Mouse (Mus musculus): ENCODE data around the gene Map3k5. TPM values are rescaled to one million over a fixed set of nuclear protein-coding genes. Genes with fewer than 3 reads are reported as not detected.

The Map3k5 gene
- polyA plus RNA-seq, 1 experiment from 2014 or later = 1.8 TPM

DNA sequence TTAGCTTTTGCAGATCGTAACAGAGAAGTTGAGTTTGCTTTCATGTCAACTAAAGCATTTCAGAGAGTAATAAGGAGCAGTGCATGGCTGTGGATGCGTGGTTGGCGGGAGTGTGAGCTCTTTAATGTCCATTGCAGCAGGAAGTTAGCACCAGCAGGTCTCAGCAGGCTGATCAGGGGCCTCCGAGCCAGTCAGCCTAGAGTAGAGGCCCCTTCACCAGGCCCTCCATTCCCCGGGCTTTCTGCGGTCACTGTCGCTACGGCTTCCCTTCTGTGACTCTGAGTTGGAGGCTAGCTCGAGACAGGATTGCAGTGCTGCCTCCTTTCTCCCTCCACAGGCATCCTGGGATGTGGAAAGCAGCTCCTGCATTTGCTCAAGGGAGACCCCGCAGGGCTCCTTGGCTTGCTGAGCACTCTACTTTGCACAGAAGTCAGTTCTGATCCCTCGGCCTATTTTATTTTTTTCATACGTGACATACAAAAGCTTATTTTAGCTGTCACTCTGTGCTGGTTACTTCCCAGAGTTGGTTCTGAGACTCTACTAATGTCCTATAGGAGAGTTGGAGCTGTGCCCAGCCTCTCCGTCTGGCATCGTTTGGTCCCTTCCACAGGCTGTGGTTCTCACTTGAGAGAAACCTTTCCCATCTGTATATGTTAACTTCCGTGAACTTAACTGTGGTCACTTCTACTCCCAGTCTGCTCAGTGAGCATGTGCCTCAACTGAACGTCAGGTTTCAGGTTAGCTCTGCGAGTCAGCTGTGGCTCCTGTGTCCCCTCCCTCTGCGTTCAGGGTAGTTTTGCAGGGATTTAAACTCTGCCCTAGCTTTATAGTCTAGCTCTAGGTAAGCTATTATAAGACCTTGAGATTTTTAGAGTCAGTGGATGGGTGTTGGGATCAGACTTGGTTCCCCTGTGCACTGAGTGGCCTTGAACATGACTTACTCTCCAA lies 178.0 kb downstream of the Map3k5 start:
- Histone ChIP-seq H3K9ac (no peak overlapping the region), H3K4me1 (replicated peaks; ENCODE audit: control insufficient read depth, insufficient read depth, low read length) (no peaks in the 10 kb centered on the region), H3K4me2 (replicated peaks) (no peak overlapping the region), H3K36me3 (replicated peaks; ENCODE audit: control insufficient read depth, insufficient read depth) (no peaks in the 10 kb centered on the region), H3K9me3 (ENCODE audit: control insufficient read depth, low read length) (no peaks in the 10 kb centered on the region), H3K27ac (no peak overlapping the region), H3K27me3 (ENCODE audit: control insufficient read depth, insufficient read depth, low read length) (no peaks in the 10 kb centered on the region), H3K4me3 (replicated peaks; ENCODE audit: low read length) (no peak overlapping the region)
- WGBS = 81% methylated on average over 18 of the region's 18 CpGs
- no peak for DNase-seq (ENCODE audit: low spot score)
- ATAC-seq (ENCODE audit: low FRiP score) = no peak

DNA sequence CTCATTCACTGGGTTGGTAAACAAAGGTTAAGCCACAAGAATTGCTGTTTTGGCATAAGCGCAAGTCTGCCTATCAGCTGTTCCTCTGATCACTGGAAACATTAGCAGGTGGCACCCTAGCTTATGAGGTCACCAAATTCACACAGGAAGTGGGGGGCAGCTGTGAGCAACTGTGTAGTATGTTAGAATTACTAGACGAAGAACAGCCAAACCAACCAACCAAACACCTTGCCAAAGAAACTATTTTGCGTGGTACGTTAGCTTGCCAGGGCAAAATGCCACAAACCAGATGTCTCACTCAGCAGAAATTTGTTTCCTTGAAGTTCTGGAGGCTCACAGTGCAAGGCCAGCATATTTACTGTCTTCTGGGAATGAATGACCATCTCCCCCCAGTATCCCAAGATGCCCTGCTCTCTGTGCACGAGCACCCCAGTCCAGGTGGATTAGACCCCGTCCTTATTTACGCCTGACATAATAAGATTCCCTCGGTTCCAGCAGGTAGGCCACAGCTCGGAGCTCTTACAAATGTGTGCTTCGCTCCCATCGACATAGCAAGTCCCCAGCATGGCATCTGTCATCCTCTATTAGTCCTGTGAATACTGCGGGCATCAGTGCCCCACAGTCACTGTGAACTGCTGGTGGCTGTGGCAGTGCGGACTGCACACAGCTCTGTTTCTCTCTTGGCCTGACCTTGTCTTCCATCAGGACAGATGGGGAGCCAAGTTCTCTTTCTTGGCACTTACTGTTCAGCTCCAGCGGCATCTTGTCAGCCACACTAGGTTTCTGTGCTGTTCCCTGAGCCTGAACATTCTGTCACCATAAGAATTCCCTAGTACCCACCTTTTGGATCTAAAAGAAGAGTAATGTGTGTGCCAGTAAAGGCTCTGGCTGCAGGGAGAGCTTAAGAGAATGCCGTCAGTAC lies 185.5 kb downstream of the Map3k5 start:
- no peaks in the 10 kb centered on the region for H3K27me3 ChIP-seq (ENCODE audit: control insufficient read depth, insufficient read depth, low read length)
- H3K9me3 ChIP-seq (ENCODE audit: control insufficient read depth, low read length) = no peaks in the 10 kb centered on the region
- no peaks in the 10 kb centered on the region for H3K36me3 ChIP-seq (replicated peaks; ENCODE audit: control insufficient read depth, insufficient read depth)
- WGBS = 89% methylated on average over 15 of the region's 15 CpGs
- DNase-seq (ENCODE audit: low spot score) (no peak), ATAC-seq (ENCODE audit: low FRiP score) (no peak)
- H3K27ac ChIP-seq = no peak overlapping the region
- no peak overlapping the region for H3K4me3 ChIP-seq (replicated peaks; ENCODE audit: low read length)
- no peaks in the 10 kb centered on the region for H3K4me1 ChIP-seq (replicated peaks; ENCODE audit: control insufficient read depth, insufficient read depth, low read length)
- H3K9ac ChIP-seq = no peak overlapping the region
- H3K4me2 ChIP-seq (replicated peaks) = no peak overlapping the region

DNA sequence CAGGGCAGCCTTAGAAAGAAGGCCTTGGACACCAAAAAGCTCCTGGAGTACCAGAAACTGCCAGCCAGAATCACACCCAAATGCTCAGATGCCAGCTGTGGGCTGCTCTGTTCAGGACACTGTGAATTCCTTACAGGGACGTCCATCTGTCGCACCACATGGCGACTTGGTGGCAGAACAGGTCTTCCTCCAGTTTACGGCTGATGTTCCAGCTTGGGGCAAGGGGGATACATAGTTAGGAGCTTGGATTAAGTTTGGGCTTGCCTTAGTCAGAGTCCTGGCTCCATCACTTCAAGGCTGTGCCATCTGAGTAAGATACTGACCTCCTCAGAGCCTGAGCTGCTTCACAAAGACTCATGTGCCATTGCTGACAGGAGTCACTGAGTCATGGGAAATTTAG lies 187.7 kb downstream of the Map3k5 start:
- no peak overlapping the region for H3K27ac ChIP-seq
- no peaks in the 10 kb centered on the region for H3K4me1 ChIP-seq (replicated peaks; ENCODE audit: control insufficient read depth, insufficient read depth, low read length)
- no peaks in the 10 kb centered on the region for H3K9me3 ChIP-seq (ENCODE audit: control insufficient read depth, low read length)
- no peak for ATAC-seq (ENCODE audit: low FRiP score)
- no peak for DNase-seq (ENCODE audit: low spot score)
- no peak overlapping the region for H3K9ac ChIP-seq
- no peak overlapping the region for H3K4me3 ChIP-seq (replicated peaks; ENCODE audit: low read length)
- no peaks in the 10 kb centered on the region for H3K27me3 ChIP-seq (ENCODE audit: control insufficient read depth, insufficient read depth, low read length)
- no peak overlapping the region for H3K4me2 ChIP-seq (replicated peaks)
- no peaks in the 10 kb centered on the region for H3K36me3 ChIP-seq (replicated peaks; ENCODE audit: control insufficient read depth, insufficient read depth)
- WGBS = 80% methylated on average over 4 of the region's 4 CpGs

GRCm38 (mm10) chr10:20123401-20123800 lies 189.1 kb downstream of the Map3k5 start:
- 0 out of 2 replicates have a peak overlapping the region, but pooled peaks have one; percentile 10 for H3K27ac ChIP-seq
- H3K4me2 ChIP-seq (replicated peaks) = no peak overlapping the region
- no peaks in the 10 kb centered on the region for H3K36me3 ChIP-seq (replicated peaks; ENCODE audit: control insufficient read depth, insufficient read depth)
- 35% methylated on average over 9 of the region's 9 CpGs for WGBS
- no peak for DNase-seq (ENCODE audit: low spot score)
- no peak overlapping the region for H3K4me3 ChIP-seq (replicated peaks; ENCODE audit: low read length)
- no peaks in the 10 kb centered on the region for H3K27me3 ChIP-seq (ENCODE audit: control insufficient read depth, insufficient read depth, low read length)
- no peaks in the 10 kb centered on the region for H3K4me1 ChIP-seq (replicated peaks; ENCODE audit: control insufficient read depth, insufficient read depth, low read length)
- no peaks in the 10 kb centered on the region for H3K9me3 ChIP-seq (ENCODE audit: control insufficient read depth, low read length)
- no peak overlapping the region for H3K9ac ChIP-seq
- ATAC-seq (ENCODE audit: low FRiP score) = 0 out of 2 replicates have a peak, but pooled peaks have one; percentile 64

DNA sequence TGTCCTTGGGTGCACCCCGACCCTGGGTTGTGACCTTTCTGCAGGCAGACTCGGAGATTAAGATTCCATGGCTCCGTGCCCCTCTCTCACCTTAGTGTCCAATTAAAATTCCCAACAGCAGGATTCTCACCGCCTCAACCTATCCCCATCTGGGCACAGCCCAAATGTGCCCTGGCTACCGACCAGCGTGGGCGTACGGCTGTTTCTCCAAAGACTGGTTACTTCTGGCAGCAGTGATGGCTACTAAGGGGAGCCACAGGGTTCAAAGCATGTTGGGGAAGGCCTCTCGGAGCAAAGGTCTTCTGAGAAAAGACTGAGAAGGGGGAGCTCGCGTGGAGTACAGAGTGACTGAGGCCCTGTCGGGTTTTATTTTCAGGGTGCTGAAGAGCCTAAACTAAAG lies 190.3 kb downstream of the Map3k5 start:
- no peak for ATAC-seq (ENCODE audit: low FRiP score)
- no peak overlapping the region for H3K4me2 ChIP-seq (replicated peaks)
- H3K27ac ChIP-seq = no peak overlapping the region
- no peaks in the 10 kb centered on the region for H3K4me1 ChIP-seq (replicated peaks; ENCODE audit: control insufficient read depth, insufficient read depth, low read length)
- 83% methylated on average over 12 of the region's 12 CpGs for WGBS
- H3K4me3 ChIP-seq (replicated peaks; ENCODE audit: low read length) = no peak overlapping the region
- no peak for DNase-seq (ENCODE audit: low spot score)
- H3K36me3 ChIP-seq (replicated peaks; ENCODE audit: control insufficient read depth, insufficient read depth) = no peaks in the 10 kb centered on the region
- H3K9me3 ChIP-seq (ENCODE audit: control insufficient read depth, low read length) = no peaks in the 10 kb centered on the region
- no peaks in the 10 kb centered on the region for H3K27me3 ChIP-seq (ENCODE audit: control insufficient read depth, insufficient read depth, low read length)
- H3K9ac ChIP-seq = no peak overlapping the region

GRCm38 (mm10) chr10:20125226-20125625 lies 191.0 kb downstream of the Map3k5 start:
- H3K27ac ChIP-seq = no peak overlapping the region
- H3K27me3 ChIP-seq (ENCODE audit: control insufficient read depth, insufficient read depth, low read length) = no peaks in the 10 kb centered on the region
- H3K9ac ChIP-seq = no peak overlapping the region
- no peaks in the 10 kb centered on the region for H3K9me3 ChIP-seq (ENCODE audit: control insufficient read depth, low read length)
- H3K4me2 ChIP-seq (replicated peaks) = no peak overlapping the region
- 52% methylated on average over 4 of the region's 4 CpGs for WGBS
- ATAC-seq (ENCODE audit: low FRiP score) (peak; percentile 75), DNase-seq (ENCODE audit: low spot score) (peak; percentile 83)
- no peak overlapping the region for H3K4me3 ChIP-seq (replicated peaks; ENCODE audit: low read length)
- H3K4me1 ChIP-seq (replicated peaks; ENCODE audit: control insufficient read depth, insufficient read depth, low read length) = no peaks in the 10 kb centered on the region
- no peaks in the 10 kb centered on the region for H3K36me3 ChIP-seq (replicated peaks; ENCODE audit: control insufficient read depth, insufficient read depth)

DNA sequence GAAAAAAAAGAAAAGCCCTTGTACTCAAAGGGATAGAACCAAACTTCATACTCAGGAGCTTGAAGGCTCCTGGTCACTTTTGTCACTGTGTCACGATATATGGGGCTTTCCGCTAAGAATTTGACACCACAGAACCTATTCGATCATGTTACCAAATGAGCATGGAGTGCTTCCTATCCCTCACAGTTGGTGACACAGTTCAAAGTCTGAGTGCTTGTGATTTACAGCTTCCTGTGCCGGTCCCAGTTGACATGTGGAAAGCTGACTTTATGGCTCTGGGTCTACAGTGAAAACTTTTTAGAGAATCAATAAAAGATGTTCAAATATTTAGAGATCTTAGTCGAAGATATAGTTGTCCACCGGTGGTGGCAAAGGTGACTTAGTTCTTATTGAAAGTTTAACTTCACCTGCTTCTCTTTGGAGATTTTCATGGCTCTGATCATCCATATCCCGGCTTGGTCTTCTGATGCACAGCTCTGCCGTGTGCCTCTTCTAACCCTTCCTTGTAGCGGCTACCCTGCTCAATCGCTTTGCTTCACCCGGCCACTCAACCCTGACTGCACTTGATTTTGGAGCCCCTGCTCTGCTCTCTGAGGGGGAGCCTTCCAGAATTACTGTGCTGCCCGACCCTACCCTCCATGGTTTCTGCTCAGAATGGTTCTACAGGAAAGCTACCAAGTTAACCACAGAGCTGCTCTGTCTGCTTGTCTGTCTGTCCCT lies 198.8 kb downstream of the Map3k5 start:
- Histone ChIP-seq H3K27ac (no peak overlapping the region), H3K9ac (no peak overlapping the region), H3K4me2 (replicated peaks) (no peak overlapping the region), H3K4me3 (replicated peaks; ENCODE audit: low read length) (no peak overlapping the region), H3K36me3 (replicated peaks; ENCODE audit: control insufficient read depth, insufficient read depth) (no peaks in the 10 kb centered on the region), H3K27me3 (ENCODE audit: control insufficient read depth, insufficient read depth, low read length) (no peaks in the 10 kb centered on the region), H3K4me1 (replicated peaks; ENCODE audit: control insufficient read depth, insufficient read depth, low read length) (no peaks in the 10 kb centered on the region), H3K9me3 (ENCODE audit: control insufficient read depth, low read length) (no peaks in the 10 kb centered on the region)
- DNase-seq (ENCODE audit: low spot score) (no peak), ATAC-seq (ENCODE audit: low FRiP score) (no peak)
- WGBS = 92% methylated on average over 12 of the region's 12 CpGs

DNA sequence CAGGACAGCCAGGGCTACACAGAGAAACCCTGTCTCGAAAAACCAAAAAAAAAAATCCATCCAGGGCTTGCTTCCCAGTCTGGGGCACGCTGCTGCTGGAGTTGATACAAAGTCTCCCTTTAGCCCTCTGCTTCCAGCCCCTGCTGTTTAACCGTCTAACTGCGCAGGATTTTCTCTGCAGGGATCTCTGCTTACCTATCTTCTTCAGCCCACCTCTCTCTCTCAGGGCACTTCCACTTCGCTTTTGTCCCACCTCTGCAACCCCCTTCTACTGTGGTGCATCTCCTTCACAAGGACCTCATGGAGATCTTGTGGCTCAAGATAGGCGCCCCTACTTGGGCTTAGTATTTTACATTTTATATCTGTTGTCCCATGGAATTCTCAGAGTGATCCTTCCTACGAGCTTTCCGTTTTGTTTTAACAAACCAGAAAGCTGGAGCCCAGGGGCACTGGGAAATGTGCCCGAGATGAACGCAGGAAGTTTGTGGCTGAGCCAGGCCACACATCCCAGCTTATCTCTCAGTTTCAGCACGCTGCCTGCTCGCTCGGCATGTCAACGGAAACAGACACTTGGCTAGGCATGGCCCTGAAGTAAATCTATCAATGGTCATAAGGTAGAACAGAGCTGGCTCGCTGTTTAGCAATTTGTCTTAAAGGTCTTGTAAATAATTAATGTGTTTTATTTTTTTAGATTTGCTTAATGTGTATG lies 201.2 kb downstream of the Map3k5 start:
- H3K9me3 ChIP-seq (ENCODE audit: control insufficient read depth, low read length) = no peaks in the 10 kb centered on the region
- ATAC-seq (ENCODE audit: low FRiP score) (no peak), DNase-seq (ENCODE audit: low spot score) (no peak)
- no peak overlapping the region for H3K9ac ChIP-seq
- H3K27me3 ChIP-seq (ENCODE audit: control insufficient read depth, insufficient read depth, low read length) = no peaks in the 10 kb centered on the region
- H3K27ac ChIP-seq = no peak overlapping the region
- WGBS = 82% methylated on average over 15 of the region's 15 CpGs
- no peaks in the 10 kb centered on the region for H3K36me3 ChIP-seq (replicated peaks; ENCODE audit: control insufficient read depth, insufficient read depth)
- no peak overlapping the region for H3K4me2 ChIP-seq (replicated peaks)
- H3K4me3 ChIP-seq (replicated peaks; ENCODE audit: low read length) = no peak overlapping the region
- no peaks in the 10 kb centered on the region for H3K4me1 ChIP-seq (replicated peaks; ENCODE audit: control insufficient read depth, insufficient read depth, low read length)

Data from hindbrain, embryonic 14.5 days (tissue).